Mouse (Mus musculus): ENCODE data around the gene Mgat5. TPM values are rescaled to one million over a fixed set of nuclear protein-coding genes. Genes with fewer than 3 reads are reported as not detected.

Mgat5 gene
- polyA plus RNA-seq, 2 experiments: 6.6 to 8.4 TPM

- TF ChIP-seq POLR2A (IDR thresholded peaks at IDR 0.05; ENCODE audit: borderline replicate concordance, extremely low read depth, insufficient read depth, insufficient read length): no peak
- WGBS: 27% methylated on average over 8 of the region's 8 CpGs
- Histone ChIP-seq H3K4me1 (ENCODE audit: control insufficient read depth, insufficient read depth, low read length) (no peaks in the 10 kb centered on the region), H3K27me3 (ENCODE audit: control insufficient read depth, insufficient read depth, low read length) (no peaks in the 10 kb centered on the region), H3K4me2 (replicated peaks; ENCODE audit: low read depth, low read length, severe bottlenecking) (no peak overlapping the region), H3K27ac (replicated peaks; ENCODE audit: low read depth, low read length) (no peak overlapping the region), H3K4me3 (replicated peaks; ENCODE audit: low read length) (no peak overlapping the region), H3K9ac (ENCODE audit: low read depth, low read length, severe bottlenecking) (no peak overlapping the region), H3K36me3 (ENCODE audit: control insufficient read depth, insufficient read depth, low read length) (no peaks in the 10 kb centered on the region), H3K9me3 (ENCODE audit: control insufficient read depth, low read length) (no peaks in the 10 kb centered on the region)
- DNase-seq (ENCODE audit: low spot score) (no peak), ATAC-seq (ENCODE audit: low FRiP score, low read depth) (no peak)
Measured at GRCm38 (mm10) chr1:127168205-127168604, 36.6 kb upstream of the Mgat5 start.

DNA sequence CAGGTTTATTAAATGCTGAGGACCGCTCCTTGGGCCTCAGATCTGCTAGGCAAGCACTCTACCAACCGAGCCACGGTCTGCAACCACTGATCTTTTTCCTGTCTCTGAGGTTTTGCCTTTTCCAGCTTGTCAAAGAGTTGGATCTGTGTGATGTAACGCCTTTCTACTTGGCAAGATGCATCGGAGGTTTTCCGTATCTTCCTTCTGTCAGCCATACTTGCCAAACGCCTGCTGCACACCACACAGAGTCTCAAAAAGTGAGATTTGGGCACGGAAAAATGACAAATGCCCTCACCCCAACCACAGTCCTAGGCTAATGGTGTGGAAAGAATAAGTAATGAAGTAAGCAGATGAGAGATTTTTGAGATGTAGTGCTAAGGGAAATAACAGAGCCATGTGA lies 35.3 kb upstream of the Mgat5 start:
- H3K4me2 ChIP-seq (replicated peaks; ENCODE audit: low read depth, low read length, severe bottlenecking): no peak overlapping the region
- H3K36me3 ChIP-seq (ENCODE audit: control insufficient read depth, insufficient read depth, low read length): no peaks in the 10 kb centered on the region
- H3K27ac ChIP-seq (replicated peaks; ENCODE audit: low read depth, low read length): no peak overlapping the region
- H3K9ac ChIP-seq (ENCODE audit: low read depth, low read length, severe bottlenecking): no peak overlapping the region
- H3K9me3 ChIP-seq (ENCODE audit: control insufficient read depth, low read length): no peaks in the 10 kb centered on the region
- H3K4me3 ChIP-seq (replicated peaks; ENCODE audit: low read length): no peak overlapping the region
- no peaks in the 10 kb centered on the region for H3K4me1 ChIP-seq (ENCODE audit: control insufficient read depth, insufficient read depth, low read length)
- H3K27me3 ChIP-seq (ENCODE audit: control insufficient read depth, insufficient read depth, low read length): no peaks in the 10 kb centered on the region
- no peak for DNase-seq (ENCODE audit: low spot score)
- 82% methylated on average over 8 of the region's 8 CpGs for WGBS
- ATAC-seq (ENCODE audit: low FRiP score, low read depth): no peak
- TF ChIP-seq POLR2A (IDR thresholded peaks at IDR 0.05; ENCODE audit: borderline replicate concordance, extremely low read depth, insufficient read depth, insufficient read length): no peak

GRCm38 (mm10) chr1:127171361-127171760 lies 33.5 kb upstream of the Mgat5 start:
- Histone ChIP-seq H3K36me3 (ENCODE audit: control insufficient read depth, insufficient read depth, low read length) (no peaks in the 10 kb centered on the region), H3K4me1 (ENCODE audit: control insufficient read depth, insufficient read depth, low read length) (no peaks in the 10 kb centered on the region), H3K4me3 (replicated peaks; ENCODE audit: low read length) (no peak overlapping the region), H3K9ac (ENCODE audit: low read depth, low read length, severe bottlenecking) (no peak overlapping the region), H3K9me3 (ENCODE audit: control insufficient read depth, low read length) (no peaks in the 10 kb centered on the region), H3K27ac (replicated peaks; ENCODE audit: low read depth, low read length) (no peak overlapping the region), H3K4me2 (replicated peaks; ENCODE audit: low read depth, low read length, severe bottlenecking) (no peak overlapping the region), H3K27me3 (ENCODE audit: control insufficient read depth, insufficient read depth, low read length) (no peaks in the 10 kb centered on the region)
- WGBS: 93% methylated on average over 7 of the region's 7 CpGs
- DNase-seq (ENCODE audit: low spot score) (no peak), ATAC-seq (ENCODE audit: low FRiP score, low read depth) (no peak)
- no peak for TF ChIP-seq POLR2A (IDR thresholded peaks at IDR 0.05; ENCODE audit: borderline replicate concordance, extremely low read depth, insufficient read depth, insufficient read length)

DNA sequence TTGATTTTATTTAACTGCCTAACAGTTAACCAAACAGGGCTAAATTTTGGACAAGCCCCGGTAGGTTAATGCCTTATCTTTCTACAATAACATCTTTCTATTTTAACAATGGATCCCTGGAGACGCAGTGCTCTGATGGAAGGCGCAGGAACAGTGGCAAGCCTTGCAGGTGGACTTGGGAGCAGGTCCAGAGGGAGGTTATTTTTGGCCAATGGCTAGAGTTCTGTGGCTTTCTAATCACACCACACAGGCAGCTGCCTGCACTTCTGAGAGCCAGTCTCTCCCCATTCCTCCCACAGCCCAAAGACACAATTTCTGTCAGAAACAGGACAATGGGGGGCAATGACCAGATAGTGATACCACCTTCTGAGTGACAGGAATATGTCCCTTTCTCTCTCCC lies 31.4 kb upstream of the Mgat5 start:
- Histone ChIP-seq H3K4me1 (ENCODE audit: control insufficient read depth, insufficient read depth, low read length) (no peaks in the 10 kb centered on the region), H3K27ac (replicated peaks; ENCODE audit: low read depth, low read length) (no peak overlapping the region), H3K9ac (ENCODE audit: low read depth, low read length, severe bottlenecking) (no peak overlapping the region), H3K27me3 (ENCODE audit: control insufficient read depth, insufficient read depth, low read length) (no peaks in the 10 kb centered on the region), H3K9me3 (ENCODE audit: control insufficient read depth, low read length) (no peaks in the 10 kb centered on the region), H3K4me2 (replicated peaks; ENCODE audit: low read depth, low read length, severe bottlenecking) (no peak overlapping the region), H3K36me3 (ENCODE audit: control insufficient read depth, insufficient read depth, low read length) (no peaks in the 10 kb centered on the region), H3K4me3 (replicated peaks; ENCODE audit: low read length) (no peak overlapping the region)
- DNase-seq (ENCODE audit: low spot score): no peak
- ATAC-seq (ENCODE audit: low FRiP score, low read depth): no peak
- no peak for TF ChIP-seq POLR2A (IDR thresholded peaks at IDR 0.05; ENCODE audit: borderline replicate concordance, extremely low read depth, insufficient read depth, insufficient read length)
- 85% methylated on average over 3 of the region's 3 CpGs for WGBS

GRCm38 (mm10) chr1:127192396-127192795 lies 12.4 kb upstream of the Mgat5 start:
- H3K27ac ChIP-seq (replicated peaks; ENCODE audit: low read depth, low read length): no peak overlapping the region
- no peaks in the 10 kb centered on the region for H3K9me3 ChIP-seq (ENCODE audit: control insufficient read depth, low read length)
- TF ChIP-seq POLR2A (IDR thresholded peaks at IDR 0.05; ENCODE audit: borderline replicate concordance, extremely low read depth, insufficient read depth, insufficient read length): no peak
- no peak overlapping the region for H3K4me3 ChIP-seq (replicated peaks; ENCODE audit: low read length)
- 79% methylated on average over 6 of the region's 6 CpGs for WGBS
- H3K36me3 ChIP-seq (ENCODE audit: control insufficient read depth, insufficient read depth, low read length): no peaks in the 10 kb centered on the region
- H3K4me1 ChIP-seq (ENCODE audit: control insufficient read depth, insufficient read depth, low read length): no peaks in the 10 kb centered on the region
- no peak overlapping the region for H3K9ac ChIP-seq (ENCODE audit: low read depth, low read length, severe bottlenecking)
- no peaks in the 10 kb centered on the region for H3K27me3 ChIP-seq (ENCODE audit: control insufficient read depth, insufficient read depth, low read length)
- no peak for DNase-seq (ENCODE audit: low spot score)
- H3K4me2 ChIP-seq (replicated peaks; ENCODE audit: low read depth, low read length, severe bottlenecking): no peak overlapping the region
- no peak for ATAC-seq (ENCODE audit: low FRiP score, low read depth)

DNA sequence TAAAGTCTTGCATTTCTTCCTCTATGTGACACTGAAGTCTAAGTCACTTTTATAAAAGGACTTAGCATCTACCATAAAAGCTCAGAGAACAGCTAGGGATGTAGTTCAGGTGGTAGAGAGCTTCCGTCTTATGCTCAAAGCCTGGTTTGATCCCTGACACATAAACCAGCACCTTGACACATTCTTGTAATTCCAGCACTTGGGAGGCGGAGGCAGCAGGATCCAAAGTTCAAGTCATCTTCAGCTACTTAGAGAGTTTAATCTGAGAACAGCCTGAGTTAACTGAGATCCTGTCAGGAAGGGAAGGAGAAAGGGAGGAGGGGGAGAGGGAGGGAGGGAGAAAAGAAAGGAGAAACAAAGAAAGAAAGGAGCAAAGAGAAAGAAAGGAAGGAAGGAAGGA lies 5.6 kb upstream of the Mgat5 start:
- Histone ChIP-seq H3K4me1 (ENCODE audit: control insufficient read depth, insufficient read depth, low read length) (no peaks in the 10 kb centered on the region), H3K36me3 (ENCODE audit: control insufficient read depth, insufficient read depth, low read length) (no peaks in the 10 kb centered on the region), H3K27ac (replicated peaks; ENCODE audit: low read depth, low read length) (no peak overlapping the region), H3K9ac (ENCODE audit: low read depth, low read length, severe bottlenecking) (no peak overlapping the region), H3K9me3 (ENCODE audit: control insufficient read depth, low read length) (no peaks in the 10 kb centered on the region), H3K27me3 (ENCODE audit: control insufficient read depth, insufficient read depth, low read length) (no peaks in the 10 kb centered on the region), H3K4me2 (replicated peaks; ENCODE audit: low read depth, low read length, severe bottlenecking) (no peak overlapping the region), H3K4me3 (replicated peaks; ENCODE audit: low read length) (no peak overlapping the region)
- 52% methylated on average over 2 of the region's 2 CpGs for WGBS
- ATAC-seq (ENCODE audit: low FRiP score, low read depth) (no peak), DNase-seq (ENCODE audit: low spot score) (no peak)
- TF ChIP-seq POLR2A (IDR thresholded peaks at IDR 0.05; ENCODE audit: borderline replicate concordance, extremely low read depth, insufficient read depth, insufficient read length): no peak
